Mouse (Mus musculus) kidney, embryonic 16.5 days (tissue): ENCODE results near the gene Bbip1. TPM values are rescaled to one million over a fixed set of nuclear protein-coding genes. Genes with fewer than 3 reads are reported as not detected.

Experiments
- ATAC-seq: fragments of 200-750 bp; cut with Nextera tagmentation; 2 replicates; pipeline ENCODE4 v1.8.0; 2017; ENCODE audit warnings: moderate TSS enrichment; ENCODE audit not compliant: low FRiP score, low TSS enrichment
- H3K27ac ChIP-seq: fragments of 300-500 bp; sonication (generic); 2 replicates; pipeline ENCODE4 v1.5.1; 2014; ENCODE audit warnings: low read length
- H3K27me3 ChIP-seq: fragments of 300-500 bp; sonication (generic); 2 replicates; pipeline ENCODE4 v1.6.1; 2014; ENCODE audit warnings: low read length, control low read depth, mixed read lengths; ENCODE audit not compliant: insufficient read depth
- H3K36me3 ChIP-seq: fragments of 300-500 bp; sonication (generic); 2 replicates; pipeline ENCODE4 v1.6.1; 2014; ENCODE audit warnings: low read length, control low read depth, mixed read lengths; ENCODE audit not compliant: insufficient read depth
- H3K4me1 ChIP-seq: fragments of 300-500 bp; sonication (generic); 2 replicates; pipeline ENCODE4 v1.6.1; 2014; ENCODE audit warnings: low read length, control low read depth, mixed read lengths; ENCODE audit not compliant: insufficient read depth
- H3K4me2 ChIP-seq: fragments of 300-500 bp; sonication (generic); replicated peaks from 2 replicates; pipeline ENCODE4 v1.6.1; 2014; ENCODE audit warnings: low read depth, low read length
- H3K4me3 ChIP-seq: fragments of 300-500 bp; sonication (generic); 2 replicates; pipeline ENCODE4 v1.5.1; 2014; ENCODE audit warnings: mild to moderate bottlenecking, low read length
- H3K9ac ChIP-seq: fragments of 300-500 bp; sonication (generic); replicated peaks from 2 replicates; pipeline ENCODE4 v1.6.1; 2014; ENCODE audit warnings: low read length
- H3K9me3 ChIP-seq: fragments of 300-500 bp; sonication (generic); 2 replicates; pipeline ENCODE4 v1.6.1; 2016; ENCODE audit warnings: low read length, control low read depth
- WGBS: fragments of 180-500 bp; shearing (Covaris S2); extraction: QIAGEN DNeasy Blood & Tissue Kit; methylation state at CpG from one replicate; pipeline ENCODE4 v1.1.7; 2014; 5-methylcytosine and 5-hydroxymethylcytosine counted together
- polyA plus RNA-seq: library from polyadenylated mRNA; unstranded; fragments of >200 nt; fragmentation: Nextera tagmentation; extraction: Ambion mirVana; gene quantifications from 2 replicates; pipeline ENCODE4 v1.2.1, GENCODE M21; 2015

Bbip1 gene
- polyA plus RNA-seq, 1 experiment from 2014 or later: 64.5 TPM

- H3K9ac ChIP-seq: peak overlapping the region; percentile 98
- H3K4me1 ChIP-seq: peaks cover 25% of the 10 kb centered on the region
- H3K36me3 ChIP-seq: no peaks in the 10 kb centered on the region
- H3K9me3 ChIP-seq: no peaks in the 10 kb centered on the region
- H3K4me3 ChIP-seq: peak overlapping the region; percentile 94
- under 1% methylated on average over 57 of the region's 83 CpGs for WGBS
- peak overlapping the region; percentile 68 for H3K4me2 ChIP-seq
- no peaks in the 10 kb centered on the region for H3K27me3 ChIP-seq
- peak overlapping the region; percentile 93 for H3K27ac ChIP-seq
- ATAC-seq: peak; percentile 41
These were observed 40.7 kb downstream of the Bbip1 start for GRCm38 (mm10) chr19:53903507-53904321.

GRCm38 (mm10) chr19:53902739-53903487, 41.5 kb downstream of the Bbip1 start:
- H3K9me3 ChIP-seq: no peaks in the 10 kb centered on the region
- H3K9ac ChIP-seq: peak overlapping the region; percentile 98
- peak overlapping the region; percentile 94 for H3K4me3 ChIP-seq
- peak; percentile 99 for ATAC-seq
- H3K4me2 ChIP-seq: peak overlapping the region; percentile 75
- H3K36me3 ChIP-seq: no peaks in the 10 kb centered on the region
- peaks cover 25% of the 10 kb centered on the region for H3K4me1 ChIP-seq
- peak overlapping the region; percentile 93 for H3K27ac ChIP-seq
- under 1% methylated on average over 60 of the region's 61 CpGs for WGBS
- H3K27me3 ChIP-seq: no peaks in the 10 kb centered on the region

- Histone ChIP-seq H3K9me3 (no peaks in the 10 kb centered on the region), H3K4me1 (peaks cover 25% of the 10 kb centered on the region), H3K4me3 (peak overlapping the region; percentile 94), H3K9ac (peak overlapping the region; percentile 87), H3K27me3 (no peaks in the 10 kb centered on the region), H3K36me3 (no peaks in the 10 kb centered on the region), H3K27ac (peak overlapping the region; percentile 93), H3K4me2 (peak overlapping the region; percentile 75)
- ATAC-seq: no peak
- WGBS: 45% methylated on average over 15 of the region's 15 CpGs
These were observed 42.3 kb downstream of the Bbip1 start for GRCm38 (mm10) chr19:53901931-53902738.

- Histone ChIP-seq H3K4me3 (no peak overlapping the region), H3K9me3 (no peaks in the 10 kb centered on the region), H3K4me2 (no peak overlapping the region), H3K36me3 (no peaks in the 10 kb centered on the region), H3K27me3 (no peaks in the 10 kb centered on the region), H3K4me1 (peaks cover 11% of the 10 kb centered on the region), H3K27ac (no peak overlapping the region), H3K9ac (no peak overlapping the region)
- 76% methylated on average over 14 of the region's 14 CpGs for WGBS
- no peak for ATAC-seq
These were observed 44.4 kb downstream of the Bbip1 start for GRCm38 (mm10) chr19:53899941-53900610.

- no peaks in the 10 kb centered on the region for H3K9me3 ChIP-seq
- no peak overlapping the region for H3K4me3 ChIP-seq
- no peak overlapping the region for H3K4me2 ChIP-seq
- H3K4me1 ChIP-seq: peaks cover 8% of the 10 kb centered on the region
- no peak overlapping the region for H3K9ac ChIP-seq
- H3K27ac ChIP-seq: no peak overlapping the region
- no peak for ATAC-seq
- H3K36me3 ChIP-seq: no peaks in the 10 kb centered on the region
- H3K27me3 ChIP-seq: no peaks in the 10 kb centered on the region
- WGBS: 74% methylated on average over 25 of the region's 25 CpGs
These were observed 45.2 kb downstream of the Bbip1 start for GRCm38 (mm10) chr19:53898970-53899900.

GRCm38 (mm10) chr19:53898498-53898897, 45.9 kb downstream of the Bbip1 start:
- 62% methylated on average over 4 of the region's 4 CpGs for WGBS
- ATAC-seq: no peak
- no peak overlapping the region for H3K27ac ChIP-seq
- H3K9me3 ChIP-seq: no peaks in the 10 kb centered on the region
- H3K9ac ChIP-seq: no peak overlapping the region
- peaks cover 14% of the 10 kb centered on the region for H3K4me1 ChIP-seq
- H3K4me2 ChIP-seq: no peak overlapping the region
- H3K36me3 ChIP-seq: no peaks in the 10 kb centered on the region
- H3K4me3 ChIP-seq: no peak overlapping the region
- H3K27me3 ChIP-seq: no peaks in the 10 kb centered on the region

- Histone ChIP-seq H3K4me3 (no peak overlapping the region), H3K36me3 (no peaks in the 10 kb centered on the region), H3K4me2 (no peak overlapping the region), H3K27ac (no peak overlapping the region), H3K9ac (no peak overlapping the region), H3K27me3 (no peaks in the 10 kb centered on the region), H3K9me3 (no peaks in the 10 kb centered on the region), H3K4me1 (peaks cover 19% of the 10 kb centered on the region)
- 81% methylated on average over 5 of the region's 5 CpGs for WGBS
- no peak for ATAC-seq
These were observed 46.4 kb downstream of the Bbip1 start for GRCm38 (mm10) chr19:53898046-53898445.

- ATAC-seq: no peak
- no peaks in the 10 kb centered on the region for H3K9me3 ChIP-seq
- H3K27me3 ChIP-seq: no peaks in the 10 kb centered on the region
- WGBS: 71% methylated on average over 12 of the region's 12 CpGs
- H3K4me3 ChIP-seq: no peak overlapping the region
- H3K36me3 ChIP-seq: no peaks in the 10 kb centered on the region
- peaks cover 24% of the 10 kb centered on the region; the same call in 1 of the 2 replicates for H3K4me1 ChIP-seq
- H3K27ac ChIP-seq: no peak overlapping the region
- no peak overlapping the region for H3K4me2 ChIP-seq
- no peak overlapping the region for H3K9ac ChIP-seq
These were observed 49.8 kb downstream of the Bbip1 start for GRCm38 (mm10) chr19:53894538-53895121.
